Mouse (Mus musculus) naive thymus-derived CD4-positive, alpha-beta T cell, adult 5 months (primary cell): ENCODE measurements around the gene Gm21822. TPM values are rescaled to one million over a fixed set of nuclear protein-coding genes. Genes with fewer than 3 reads are reported as not detected.

Experiments used
- polyA plus RNA-seq: library from polyadenylated mRNA; unstranded; fragments of 100-300 nt; shearing (Covaris generic); gene quantifications from one replicate; pipeline ENCODE4 v1.2.1, GENCODE M21; 2017

The Gm21822 gene
- polyA plus RNA-seq: not detected

DNA sequence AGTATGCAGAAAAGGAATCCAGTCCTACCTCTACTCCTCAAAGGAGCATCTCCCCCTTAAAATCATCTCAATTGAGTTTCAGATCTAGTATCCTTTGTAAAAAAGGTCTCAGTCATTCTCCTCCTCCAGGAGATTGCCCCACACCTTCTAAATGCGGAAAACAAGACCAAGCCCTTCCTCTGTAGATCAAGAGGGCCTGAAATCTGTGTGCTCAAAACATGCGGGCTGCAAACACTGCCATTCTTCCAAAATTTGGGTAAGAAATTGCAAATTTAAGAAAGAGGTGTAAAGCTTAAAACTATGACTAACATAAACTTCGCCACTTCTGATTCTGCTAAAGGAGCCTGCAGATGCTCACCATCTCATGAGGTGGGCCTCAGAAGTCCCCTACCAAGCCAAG lies at the start of gene Gm21822:
TSS of gene Gm21822 (plus strand) at position 301 of the 400 bp plus-strand sequence.

